Mouse (Mus musculus): ENCODE measurements around the gene Trim67.

GRCm38 (mm10) chr8:124800542-124800941 lies 7.7 kb downstream of the Trim67 start:
- TF ChIP-seq GATA1 (IDR thresholded peaks at IDR 0.05; ENCODE audit: borderline replicate concordance, low read length) = no peak
- no peak for TF ChIP-seq CTCF (IDR thresholded peaks at IDR 0.05; ENCODE audit: low read depth, low read length)
- TF ChIP-seq POLR2AphosphoS5 (IDR thresholded peaks at IDR 0.05; ENCODE audit: insufficient replicate concordance, low read depth, low read length) = no peak
- TF ChIP-seq TAL1 (conservative IDR thresholded peaks at IDR 0.05; ENCODE audit: low read depth, low read length) = no peak

Data from G1E (cell line).